Mouse (Mus musculus) C2C12 (cell line): Measurements from ENCODE around the gene Ube2k. TPM values are rescaled to one million over a fixed set of nuclear protein-coding genes. Genes with fewer than 3 reads are reported as not detected.

Experiments used
- H3K27me3 ChIP-seq: one replicate; pipeline ENCODE4 v1.6.1; 2011; ENCODE audit not compliant: control insufficient read depth, insufficient read depth, insufficient read length
- H3K36me3 ChIP-seq: one replicate; pipeline ENCODE4 v1.6.1; 2011; ENCODE audit not compliant: control insufficient read depth, insufficient read depth
- H3K4me3 ChIP-seq: one replicate; pipeline ENCODE4 v1.5.1; 2011; ENCODE audit warnings: mild to moderate bottlenecking, control low read depth; ENCODE audit not compliant: poor library complexity, insufficient read depth, severe bottlenecking
- H3K79me2 ChIP-seq: one replicate; pipeline ENCODE4 v1.6.1; 2011; ENCODE audit not compliant: control insufficient read depth, insufficient read depth
- H3K79me3 ChIP-seq: one replicate; pipeline ENCODE4 v1.6.1; 2011; ENCODE audit warnings: low read depth, control low read depth
- H3ac ChIP-seq: one replicate; pipeline ENCODE3; 2011; ENCODE audit warnings: low read depth; ENCODE audit not compliant: control insufficient read depth, insufficient read length
- CEBPB ChIP-seq: IDR thresholded peaks from one replicate; pipeline ENCODE4 v1.6.1; 2011; ENCODE audit warnings: low read depth, mild to moderate bottlenecking, control low read depth, moderate library complexity
- CTCF ChIP-seq: IDR thresholded peaks from one replicate; pipeline ENCODE4 v1.5.1; 2011; ENCODE audit not compliant: control insufficient read depth, insufficient read depth, insufficient read length
- FOSL1 ChIP-seq: IDR thresholded peaks from one replicate; pipeline ENCODE4 v1.8.0; 2011; ENCODE audit warnings: mild to moderate bottlenecking, low read length; ENCODE audit not compliant: poor library complexity, insufficient read depth, severe bottlenecking
- MAX ChIP-seq: IDR thresholded peaks from one replicate; pipeline ENCODE4 v1.6.1; 2011; ENCODE audit warnings: mild to moderate bottlenecking, control low read depth
- MYOD1 ChIP-seq: IDR thresholded peaks from one replicate; pipeline ENCODE4 v1.6.1; 2011; ENCODE audit warnings: low read depth; ENCODE audit not compliant: control insufficient read depth, insufficient read length
- MYOG ChIP-seq: IDR thresholded peaks from one replicate; pipeline ENCODE4 v1.6.1; 2011; ENCODE audit not compliant: control insufficient read depth, insufficient read length; ENCODE audit errors: extremely low read depth
- USF1 ChIP-seq: IDR thresholded peaks from one replicate; pipeline ENCODE4 v1.6.1; 2011; ENCODE audit warnings: low read depth, mild to moderate bottlenecking, control low read depth, moderate library complexity
- polyA plus RNA-seq: library from polyadenylated mRNA; unstranded; fragments of >200 nt; fragmentation: generic; extraction: Trizol; gene quantifications from one replicate; pipeline ENCODE4 v1.2.1, GENCODE M21; 2012; ENCODE audit warnings: missing spikeins

The Ube2k gene
- polyA plus RNA-seq, 1 experiment = 98.7 TPM

DNA sequence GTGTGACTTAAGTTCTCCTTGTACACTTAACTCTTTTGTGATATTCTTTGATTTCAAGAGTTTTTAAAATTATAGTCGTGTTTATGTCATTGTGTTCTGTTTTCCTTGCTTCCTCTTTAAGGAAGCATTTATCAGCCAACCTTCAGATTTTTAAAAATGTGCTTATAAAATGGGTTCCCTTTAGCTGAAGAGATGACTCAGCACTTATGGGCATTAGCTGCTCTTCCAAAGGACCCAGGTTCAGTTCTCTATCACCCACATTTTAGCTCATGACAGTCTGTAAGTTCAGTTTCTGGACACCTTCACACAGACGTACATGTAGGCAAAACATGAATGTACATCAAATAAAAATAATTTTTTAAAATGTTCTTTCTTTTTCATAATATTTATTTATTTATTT, 55.4 kb downstream of the Ube2k start:
- peaks cover 83% of the 10 kb centered on the region for H3K36me3 ChIP-seq
- H3K79me2 ChIP-seq = peaks cover 5% of the 10 kb centered on the region
- H3K79me3 ChIP-seq = peaks cover 7% of the 10 kb centered on the region
- H3ac ChIP-seq = no peak overlapping the region
- no peaks in the 10 kb centered on the region for H3K27me3 ChIP-seq
- no peak for TF ChIP-seq CEBPB
- no peak for TF ChIP-seq CTCF
- no peak for TF ChIP-seq USF1
- TF ChIP-seq FOSL1 = no peak
- TF ChIP-seq MYOD1 = no peak
- TF ChIP-seq MAX = no peak
- TF ChIP-seq MYOG = no peak
- no peak overlapping the region for H3K4me3 ChIP-seq

DNA sequence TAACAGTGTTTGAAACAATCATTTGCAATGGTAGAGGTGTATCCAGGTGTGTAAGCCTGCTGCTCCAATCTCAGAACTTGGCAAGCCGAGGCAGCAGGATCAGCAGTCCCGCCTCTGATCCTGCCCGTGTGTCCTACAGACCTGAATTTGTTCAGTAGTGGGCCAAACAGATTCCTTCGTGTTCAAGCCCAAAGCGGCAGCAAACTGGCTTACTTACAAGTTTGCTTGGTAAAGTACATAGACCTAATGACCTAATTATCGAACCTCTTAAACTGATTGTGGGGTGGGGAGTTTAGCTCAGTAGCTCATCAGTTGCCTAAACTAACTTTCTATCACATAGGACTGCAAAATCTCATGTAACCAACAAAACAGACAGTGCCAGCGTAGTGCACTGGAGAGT, 62.6 kb downstream of the Ube2k start:
- Histone ChIP-seq H3K79me2 (no peaks in the 10 kb centered on the region), H3K4me3 (no peak overlapping the region), H3K27me3 (no peaks in the 10 kb centered on the region), H3K36me3 (peaks cover 50% of the 10 kb centered on the region), H3K79me3 (peaks cover 2% of the 10 kb centered on the region), H3ac (no peak overlapping the region)
- TF ChIP-seq FOSL1 = no peak
- TF ChIP-seq USF1 = no peak
- TF ChIP-seq CEBPB = no peak
- no peak for TF ChIP-seq MYOD1

- H3K36me3 ChIP-seq = peaks cover 39% of the 10 kb centered on the region
- no peaks in the 10 kb centered on the region for H3K27me3 ChIP-seq
- peaks cover 2% of the 10 kb centered on the region for H3K79me3 ChIP-seq
- no peak overlapping the region for H3ac ChIP-seq
- no peak overlapping the region for H3K4me3 ChIP-seq
- TF ChIP-seq MYOD1 (no peak), CTCF (no peak), MAX (no peak), USF1 (no peak), FOSL1 (no peak), MYOG (no peak), CEBPB (no peak)
- peaks cover 12% of the 10 kb centered on the region for H3K79me2 ChIP-seq
These were observed 69.8 kb downstream of the Ube2k start for GRCm38 (mm10) chr5:65606820-65607219.

DNA sequence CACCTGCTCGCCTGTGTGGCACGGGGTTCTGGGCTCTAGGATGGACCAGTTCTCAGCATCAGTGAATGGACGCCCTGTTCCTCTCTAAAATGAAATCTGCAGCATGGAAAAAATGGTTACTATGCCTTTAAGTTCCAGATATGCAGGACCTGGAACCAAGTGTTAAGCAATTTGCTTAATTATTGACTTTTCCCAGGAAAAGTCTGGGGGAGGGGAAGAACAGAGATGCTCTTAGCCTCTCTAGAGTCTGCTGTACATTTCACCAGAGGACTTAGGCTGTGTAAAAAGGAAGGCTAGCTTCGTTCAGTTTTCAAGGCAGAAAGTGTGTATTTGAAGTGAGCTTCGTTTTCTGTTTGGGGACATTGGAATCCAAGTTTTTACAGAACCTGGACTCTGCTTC, 72.7 kb downstream of the Ube2k start:
- H3K36me3 ChIP-seq = peaks cover 52% of the 10 kb centered on the region
- peaks cover 8% of the 10 kb centered on the region for H3K79me3 ChIP-seq
- H3K27me3 ChIP-seq = no peaks in the 10 kb centered on the region
- H3K79me2 ChIP-seq = peaks cover 38% of the 10 kb centered on the region
- TF ChIP-seq CEBPB (no peak), MYOG (no peak), MAX (no peak), FOSL1 (no peak), USF1 (no peak), CTCF (no peak), MYOD1 (no peak)
- H3K4me3 ChIP-seq = no peak overlapping the region
- no peak overlapping the region for H3ac ChIP-seq

DNA sequence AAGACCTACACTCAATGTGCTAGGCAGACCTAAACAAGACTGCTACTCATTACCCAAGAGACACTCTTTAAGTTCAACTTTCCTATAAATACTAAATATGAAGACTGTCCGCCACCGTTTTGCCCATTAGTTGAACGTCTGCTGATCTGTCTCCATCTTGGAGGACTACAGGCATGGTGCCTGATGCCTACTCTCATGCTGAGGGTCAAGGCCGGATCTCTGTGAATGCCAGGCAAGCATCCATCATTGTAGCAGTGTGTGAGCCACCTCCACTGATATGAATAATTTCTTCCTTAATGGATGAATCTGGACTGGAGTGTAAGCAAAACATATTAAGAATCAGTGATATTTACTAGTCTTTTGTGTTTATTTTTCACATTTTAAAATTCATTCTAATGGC, 73.5 kb downstream of the Ube2k start:
- Histone ChIP-seq H3K79me3 (peaks cover 10% of the 10 kb centered on the region), H3K27me3 (no peaks in the 10 kb centered on the region), H3K79me2 (peaks cover 38% of the 10 kb centered on the region), H3K4me3 (no peak overlapping the region), H3K36me3 (peaks cover 60% of the 10 kb centered on the region), H3ac (no peak overlapping the region)
- TF ChIP-seq MAX (no peak), FOSL1 (no peak), CEBPB (no peak), MYOD1 (no peak), USF1 (no peak), CTCF (no peak), MYOG (no peak)

DNA sequence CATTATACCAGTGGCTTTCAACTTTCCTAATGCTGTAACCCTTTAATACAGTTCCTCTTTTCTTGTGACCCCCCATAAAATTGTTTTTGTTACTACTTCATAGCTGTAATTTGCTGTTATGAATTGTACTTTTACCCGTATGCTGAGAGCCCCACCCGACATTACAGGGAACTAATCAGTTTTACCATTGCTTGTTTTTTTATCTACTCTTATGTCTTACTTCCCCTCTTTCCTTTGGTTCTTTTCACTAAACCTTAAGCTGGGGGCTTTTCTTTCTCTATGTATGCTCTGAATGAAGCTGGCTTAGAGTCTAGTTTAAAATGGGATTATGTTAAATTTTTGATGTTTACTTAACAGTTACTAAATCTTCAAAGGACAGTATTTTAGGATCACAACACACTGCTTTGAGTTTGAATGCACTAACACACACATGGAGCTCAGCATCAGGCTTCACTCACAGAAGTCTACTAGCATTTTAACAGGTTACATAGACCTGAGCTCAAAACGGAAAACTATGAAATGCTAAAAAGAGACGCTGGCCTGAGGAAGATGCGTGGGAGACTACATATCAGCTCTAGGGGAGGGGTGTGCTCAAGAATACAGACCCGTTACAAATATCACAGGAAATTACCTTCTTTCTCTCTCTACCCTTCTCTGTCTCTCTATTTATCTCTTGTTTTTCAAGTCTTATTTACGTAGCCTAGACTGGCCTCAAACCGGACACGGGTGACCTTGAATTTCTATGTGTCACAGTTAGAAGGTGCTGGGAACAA, 76.3 kb downstream of the Ube2k start:
- no peaks in the 10 kb centered on the region for H3K27me3 ChIP-seq
- peaks cover 12% of the 10 kb centered on the region for H3K79me3 ChIP-seq
- TF ChIP-seq FOSL1 (no peak), MAX (no peak), CEBPB (no peak), MYOD1 (no peak), MYOG (no peak), USF1 (no peak), CTCF (no peak)
- no peak overlapping the region for H3K4me3 ChIP-seq
- peaks cover 63% of the 10 kb centered on the region for H3K36me3 ChIP-seq
- peaks cover 38% of the 10 kb centered on the region for H3K79me2 ChIP-seq
- H3ac ChIP-seq = no peak overlapping the region
